Mouse (Mus musculus) cerebellum, adult (tissue): ENCODE measurements around the gene Gm4792.

Source experiments
- ATAC-seq: cut with Nextera tagmentation; 2 replicates; pipeline ENCODE4 v1.9.2; 2017; ENCODE audit warnings: mild to moderate bottlenecking, moderate library complexity, mixed read lengths; ENCODE audit not compliant: insufficient number of reproducible peaks, low FRiP score, low TSS enrichment

The Gm4792 gene

GRCm38 (mm10) chr10:94298471-94298870, at the start of gene Gm4792:
Gene Gm4792, minus strand, starts transcription at chr10:94298703.
- no peak for ATAC-seq

- ATAC-seq, result no peak
Measured at GRCm38 (mm10) chr10:94347959-94348358, 49.5 kb upstream of the Gm4792 start.

GRCm38 (mm10) chr10:94347296-94347695, 48.8 kb upstream of the Gm4792 start:
- 0 out of 2 replicates have a peak, but pooled peaks have one; percentile 18 for ATAC-seq

DNA sequence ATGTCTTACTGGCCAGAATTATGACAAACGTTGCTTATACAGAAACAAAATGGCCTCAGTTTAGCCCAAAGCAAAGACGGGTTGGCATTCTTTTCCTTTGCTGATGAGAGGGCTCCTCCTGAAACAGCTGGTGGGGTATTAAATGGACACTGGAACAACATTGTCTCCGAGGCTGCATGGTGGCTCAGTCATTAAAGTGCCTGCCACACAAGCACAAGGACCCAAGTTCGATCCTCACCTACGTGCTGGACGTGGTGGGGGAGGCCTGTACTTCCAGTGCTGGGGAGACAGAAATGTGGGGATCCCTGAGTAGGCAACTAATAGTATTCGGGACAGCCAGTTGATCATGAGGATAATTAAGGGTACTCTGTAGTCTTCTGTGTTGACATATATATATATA, 48.1 kb upstream of the Gm4792 start:
- ATAC-seq, result no peak

DNA sequence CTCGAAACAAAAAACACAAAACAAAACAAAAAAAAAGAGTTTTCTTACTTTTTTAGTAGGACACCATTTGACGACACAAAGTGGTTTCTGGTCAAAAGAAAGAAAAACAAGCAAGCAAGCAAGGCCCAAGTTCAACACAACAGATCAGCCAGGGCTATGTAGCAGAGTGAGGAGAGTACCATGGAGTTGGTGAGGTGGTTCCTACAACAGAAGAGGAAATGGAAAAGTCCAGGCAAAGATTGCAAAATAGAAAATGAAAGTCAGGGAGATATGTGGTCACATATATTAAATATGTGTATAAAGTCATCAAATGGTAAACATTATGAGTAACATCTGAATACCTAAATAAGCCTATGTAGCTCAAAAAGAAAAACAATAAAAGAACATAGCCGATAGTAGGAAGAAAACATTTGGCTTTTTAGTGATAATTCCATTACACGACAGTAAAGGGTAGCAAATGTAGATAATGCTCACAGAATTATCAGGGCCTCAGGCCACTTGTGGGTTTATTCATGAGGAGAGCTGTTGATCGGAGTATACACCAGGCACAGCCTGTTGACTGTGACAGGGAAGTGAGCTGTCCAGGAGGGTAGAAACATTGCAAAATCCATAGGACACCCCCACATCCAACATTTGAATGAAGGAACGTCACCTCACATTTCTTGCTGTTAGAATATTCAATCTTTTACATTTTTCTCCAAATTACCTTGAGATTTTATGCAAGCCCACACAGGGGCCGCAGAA, 47.2 kb upstream of the Gm4792 start:
- ATAC-seq, result no peak

- ATAC-seq, result no peak
Measured at GRCm38 (mm10) chr10:94344631-94345417, 46.3 kb upstream of the Gm4792 start.

- no peak for ATAC-seq
Measured at GRCm38 (mm10) chr10:94343581-94343980, 45.1 kb upstream of the Gm4792 start.

DNA sequence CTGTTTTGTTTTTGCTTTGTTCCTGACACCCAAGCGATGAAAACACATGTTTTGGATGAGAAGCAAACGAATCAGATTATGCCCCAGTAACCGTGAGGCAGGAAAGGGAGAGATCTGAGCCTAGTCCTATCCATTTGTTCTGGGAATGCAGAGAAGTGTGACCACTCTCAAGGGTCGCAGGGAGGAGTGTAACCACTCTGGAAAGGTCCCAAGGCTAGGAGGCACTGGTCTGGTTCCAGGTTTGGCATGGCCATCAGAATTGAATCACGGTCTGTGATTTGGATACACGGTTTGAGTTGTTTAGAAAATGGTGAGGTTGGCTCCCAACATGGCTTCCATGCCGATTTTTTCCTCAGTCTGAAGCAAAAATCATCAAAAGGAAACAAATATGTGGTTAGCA, 43.8 kb upstream of the Gm4792 start:
- ATAC-seq, result no peak

GRCm38 (mm10) chr10:94341501-94341900, 43.0 kb upstream of the Gm4792 start:
- no peak for ATAC-seq

DNA sequence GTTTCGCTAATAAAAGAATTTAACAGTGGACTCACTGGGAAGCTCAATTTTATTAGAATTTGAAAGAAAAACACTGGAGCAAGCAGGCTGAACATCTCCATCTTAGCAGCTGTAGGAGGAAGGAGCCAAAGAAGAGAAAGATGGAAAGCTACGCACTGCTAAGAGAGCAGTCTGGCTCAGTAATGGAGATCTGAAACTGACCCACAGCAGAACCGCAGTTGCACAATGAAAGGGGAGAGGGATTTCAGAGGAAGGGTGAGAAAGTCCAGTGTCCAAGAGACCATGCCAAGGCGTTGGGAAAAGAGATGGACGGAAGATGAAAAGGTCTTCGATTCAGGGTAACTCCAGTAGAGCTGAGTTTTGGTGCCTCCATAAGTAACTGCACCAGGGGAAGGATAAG, 37.6 kb upstream of the Gm4792 start:
- no peak for ATAC-seq

DNA sequence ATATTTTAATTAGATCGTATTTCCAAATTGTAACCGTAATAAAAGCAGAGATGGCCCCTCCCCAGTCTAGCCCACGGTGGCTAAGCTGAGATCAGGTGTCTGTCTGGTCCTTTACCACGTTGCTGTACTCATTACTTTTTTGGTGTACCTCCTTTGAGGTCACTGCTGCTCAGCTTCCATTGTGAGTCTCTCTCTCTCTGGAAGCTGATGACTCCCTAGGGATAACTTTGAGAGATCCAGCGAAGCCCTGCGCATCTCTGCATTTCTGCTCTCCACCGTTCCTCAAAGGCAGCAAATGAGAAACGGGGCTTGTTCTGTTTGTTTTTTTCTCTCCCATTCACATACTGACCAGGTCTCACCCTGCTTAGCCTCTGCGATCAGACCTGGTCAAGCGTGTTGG, 36.5 kb upstream of the Gm4792 start:
- ATAC-seq, result no peak

GRCm38 (mm10) chr10:94333328-94333727, 34.8 kb upstream of the Gm4792 start:
- no peak for ATAC-seq

- no peak for ATAC-seq
Measured at GRCm38 (mm10) chr10:94332358-94333137, 34.0 kb upstream of the Gm4792 start.

GRCm38 (mm10) chr10:94329962-94330361, 31.5 kb upstream of the Gm4792 start:
- ATAC-seq, result no peak

GRCm38 (mm10) chr10:94318574-94318973, 20.1 kb upstream of the Gm4792 start:
- ATAC-seq, result no peak

- no peak for ATAC-seq
Measured at GRCm38 (mm10) chr10:94313146-94313545, 14.6 kb upstream of the Gm4792 start.

GRCm38 (mm10) chr10:94312007-94312715, 13.7 kb upstream of the Gm4792 start:
- ATAC-seq, result peak; percentile 72

DNA sequence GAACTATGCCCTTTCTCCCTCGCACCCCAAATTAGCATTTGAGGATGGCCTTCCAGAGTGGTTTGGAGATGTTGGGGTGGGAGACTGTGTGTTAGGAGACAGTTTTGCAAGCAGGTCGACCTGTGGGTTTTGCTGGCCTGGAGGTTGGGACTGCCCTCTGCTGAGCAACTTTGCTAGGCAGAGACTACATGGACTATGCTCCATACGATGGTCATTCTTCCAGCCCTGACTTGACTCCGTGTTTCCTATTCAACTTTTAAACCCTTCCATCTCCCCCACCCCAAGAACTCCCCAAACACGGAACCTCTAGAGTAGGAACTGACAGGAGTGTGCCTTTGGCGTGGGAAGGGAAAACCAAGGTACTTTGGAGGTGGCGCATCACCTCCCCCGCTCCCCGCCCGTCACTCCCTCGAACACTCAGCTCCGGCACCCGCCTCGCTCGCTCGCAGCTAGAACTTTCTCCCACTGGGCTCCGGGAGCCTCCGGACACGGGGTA, 13.1 kb upstream of the Gm4792 start, which contains the start of gene Tmcc3:
Tmcc3 (plus strand) TSS at position 439 of the 496 bp plus-strand sequence.
- peak; percentile 53; the same call in 1 of the 2 replicates for ATAC-seq

GRCm38 (mm10) chr10:94310499-94311267, 12.2 kb upstream of the Gm4792 start:
- no peak for ATAC-seq
